Mouse (Mus musculus): ENCODE data around the gene Csmd2. TPM values are rescaled to one million over a fixed set of nuclear protein-coding genes. Genes with fewer than 3 reads are reported as not detected.
"Not testable (repeated sequence)": the region's sequence is repeated elsewhere in the genome, so short reads cannot be mapped to it uniquely, and the experiment has no call there.

The Csmd2 gene
- total RNA-seq, 1 experiment from 2014 or later: 0.59 TPM

DNA sequence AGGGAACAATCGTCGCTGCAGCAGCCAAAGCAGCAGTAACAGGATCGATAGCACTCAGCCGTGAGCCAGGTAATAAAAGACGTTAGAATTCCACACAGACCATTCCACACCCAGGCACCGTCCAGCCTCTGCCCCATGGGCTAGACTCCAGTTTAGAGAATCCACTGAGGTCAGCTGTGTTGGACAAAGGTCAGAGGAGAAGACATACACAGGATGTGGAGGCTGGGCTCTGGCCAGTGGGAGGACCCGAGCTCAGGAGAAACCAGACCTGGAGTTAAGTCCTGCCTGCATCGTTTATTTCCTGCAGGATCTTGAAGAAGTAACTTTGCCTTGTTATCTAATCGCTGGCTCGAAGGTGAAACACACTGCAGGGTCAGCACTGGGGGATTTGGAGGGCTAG is 519.2 kb downstream of the Csmd2 start:
- no peak for DNase-seq

GRCm38 (mm10) chr4:128509885-128510284 is 522.2 kb downstream of the Csmd2 start:
- DNase-seq: no peak

- peak; percentile 50 for DNase-seq
These were observed 526.8 kb downstream of the Csmd2 start for GRCm38 (mm10) chr4:128514496-128514895.

- peak; percentile 70 for DNase-seq
These were observed 533.6 kb downstream of the Csmd2 start for GRCm38 (mm10) chr4:128521276-128521675.

DNA sequence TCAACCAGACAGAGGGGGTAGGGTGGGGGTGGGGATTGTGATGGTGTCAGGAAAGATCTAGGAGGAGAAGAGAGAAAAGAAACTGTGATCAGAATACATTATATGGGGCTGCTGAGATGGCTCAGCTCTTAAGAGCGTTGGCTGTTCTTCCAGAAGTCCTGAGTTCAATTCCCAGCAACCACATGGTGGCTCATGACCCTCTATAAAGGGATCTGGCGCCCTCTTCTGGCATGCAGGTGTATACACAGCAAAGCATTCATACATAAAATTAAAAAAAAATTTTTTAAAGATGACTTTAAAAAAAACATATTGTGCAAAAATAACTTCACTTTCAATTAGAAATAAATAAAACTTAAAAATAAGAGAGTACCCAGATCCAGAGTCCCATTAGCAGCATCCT is 555.7 kb downstream of the Csmd2 start:
- DNase-seq: peak; percentile 66

GRCm38 (mm10) chr4:128543956-128544486 is 556.4 kb downstream of the Csmd2 start:
- DNase-seq: not testable (repeated sequence)

GRCm38 (mm10) chr4:128550756-128551155 is 563.1 kb downstream of the Csmd2 start:
- DNase-seq: peak; percentile 65

DNA sequence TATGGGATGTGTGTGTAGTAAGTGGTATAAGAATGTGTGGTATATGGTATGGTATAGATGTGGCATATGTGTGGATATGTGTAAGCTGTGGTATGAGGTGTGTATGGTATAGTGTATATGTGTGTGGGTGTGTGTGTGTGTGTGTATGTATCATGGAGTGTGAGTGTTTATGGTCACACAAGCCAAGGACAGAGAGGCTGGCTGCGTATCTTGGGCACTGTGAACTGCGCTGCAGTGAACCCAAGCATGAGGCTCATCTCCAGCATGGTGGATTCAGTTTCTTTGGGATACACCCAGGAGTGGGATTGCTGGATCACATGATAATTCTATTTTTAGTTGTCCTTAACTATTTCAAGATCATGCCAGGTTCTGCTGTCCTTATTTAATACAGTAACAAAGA is 566.5 kb downstream of the Csmd2 start:
- DNase-seq: no peak

DNA sequence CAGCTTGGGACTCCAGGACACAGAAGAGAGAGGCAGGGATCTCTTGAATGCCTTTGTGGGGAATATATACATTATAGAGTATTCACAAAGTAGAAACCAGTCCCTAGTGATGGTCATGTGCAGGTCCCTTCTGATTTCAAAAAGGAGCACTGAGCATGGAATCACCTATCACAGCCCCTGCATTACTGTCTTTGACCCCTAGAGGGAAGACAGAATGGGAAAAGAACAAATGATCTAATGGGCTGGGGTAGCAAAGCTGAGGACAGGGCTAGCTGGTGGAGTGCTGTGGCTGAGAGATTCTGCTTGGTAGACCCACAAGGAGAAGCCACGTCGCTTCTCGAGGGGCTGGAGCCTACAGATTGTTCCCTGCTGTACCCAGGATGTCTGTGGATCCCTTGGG is 572.7 kb downstream of the Csmd2 start:
- DNase-seq: no peak

DNA sequence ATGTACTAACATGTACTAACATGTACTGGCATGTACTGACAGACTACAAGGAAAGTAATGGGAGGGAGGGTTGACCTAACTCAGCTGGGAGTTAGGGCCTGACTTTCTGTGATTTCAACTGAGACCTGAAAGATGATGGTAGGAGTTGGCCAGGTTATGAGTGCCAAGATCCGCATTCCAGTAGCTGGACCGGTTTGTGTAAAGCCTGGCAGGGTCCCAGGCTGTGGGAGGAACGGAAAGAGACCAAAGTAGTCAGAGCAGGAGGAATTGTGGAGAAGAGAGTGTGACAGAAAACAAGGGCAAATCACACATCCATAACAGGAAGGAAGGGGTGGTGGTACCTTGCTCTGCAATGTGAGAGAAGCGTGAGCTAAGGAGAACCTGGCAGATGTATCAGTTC is 588.2 kb downstream of the Csmd2 start:
- DNase-seq: no peak

DNA sequence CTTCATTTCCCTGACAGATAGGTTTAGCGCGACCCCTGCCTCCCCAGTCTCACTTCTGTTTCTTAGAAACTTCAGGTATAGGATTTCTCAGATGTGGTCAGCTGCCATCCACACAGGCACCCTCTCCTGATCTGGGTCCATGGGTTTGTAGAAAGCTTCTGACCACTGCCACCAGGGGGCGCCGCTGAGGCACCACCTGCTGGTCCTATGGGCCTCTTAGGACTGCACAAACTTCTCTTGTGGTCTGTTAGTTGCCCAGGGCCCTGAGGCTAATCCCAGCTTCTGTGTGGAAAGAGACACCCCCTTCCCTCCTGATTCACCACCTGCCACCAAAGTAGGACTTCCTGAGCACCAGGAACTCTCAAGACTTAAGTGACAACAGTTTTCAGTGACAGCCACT is 591.5 kb downstream of the Csmd2 start:
- peak; percentile 52 for DNase-seq

GRCm38 (mm10) chr4:128593286-128593685 is 605.6 kb downstream of the Csmd2 start:
- no peak for DNase-seq

GRCm38 (mm10) chr4:128594062-128594461 is 606.4 kb downstream of the Csmd2 start:
- DNase-seq: no peak

- no peak for DNase-seq
These were observed 610.3 kb downstream of the Csmd2 start for GRCm38 (mm10) chr4:128597801-128598560.

DNA sequence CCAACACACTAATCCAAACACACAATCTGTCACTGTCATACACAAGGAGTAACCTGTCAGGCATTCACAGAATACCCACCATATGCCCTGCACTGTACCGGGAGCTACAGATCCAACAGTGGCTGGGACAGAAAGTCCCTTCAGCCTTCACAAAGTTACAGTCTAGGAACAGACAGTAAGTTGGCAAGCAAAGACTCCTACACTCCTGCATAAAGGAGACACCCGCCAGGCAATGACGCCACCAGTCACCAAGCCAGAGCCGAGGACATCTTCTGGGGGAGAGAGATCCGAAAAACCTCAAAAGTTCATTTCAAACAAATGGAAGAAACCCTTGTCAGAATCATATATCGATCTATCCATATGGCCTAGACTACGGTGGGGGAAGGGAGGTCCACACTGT is 618.9 kb downstream of the Csmd2 start:
- DNase-seq: peak; percentile 56

GRCm38 (mm10) chr4:128607661-128608060 is 620.0 kb downstream of the Csmd2 start:
- DNase-seq: no peak

DNA sequence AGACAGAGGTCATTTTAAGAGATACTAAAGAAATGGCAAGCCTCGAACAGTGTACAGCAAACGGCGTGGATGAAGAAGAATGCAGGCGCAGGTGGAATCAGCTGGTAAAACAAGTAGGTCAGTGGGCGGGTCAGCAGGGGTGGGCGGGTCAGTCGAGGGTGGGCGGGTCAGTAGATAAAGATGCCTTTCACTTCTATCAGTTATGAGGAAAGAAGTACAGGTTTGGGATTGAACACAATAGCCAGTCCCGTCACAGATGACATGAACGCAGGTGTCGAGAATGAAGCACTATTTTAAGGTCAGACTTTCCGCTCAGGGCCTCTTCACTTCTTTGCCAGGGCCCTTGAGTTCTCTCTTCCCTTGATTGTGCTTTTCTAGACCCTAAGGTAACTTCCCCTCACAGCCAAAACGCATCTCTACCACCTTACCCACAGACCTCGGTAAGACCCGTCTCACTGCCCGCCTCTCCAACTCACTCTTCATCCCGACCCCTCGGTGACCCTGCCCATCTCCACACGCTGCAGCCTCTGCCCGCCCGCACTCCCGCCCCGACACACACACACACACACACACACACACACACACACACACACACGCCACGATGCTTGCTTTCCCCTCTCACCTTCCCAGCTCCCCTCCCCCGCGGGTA is 621.7 kb downstream of the Csmd2 start:
- DNase-seq: peak; percentile 32

GRCm38 (mm10) chr4:128609925-128610402 is 622.3 kb downstream of the Csmd2 start, which contains the start of gene Zscan20:
Gene Zscan20, minus strand, starts transcription at chr4:128610098.
- DNase-seq: peak; percentile 97

DNA sequence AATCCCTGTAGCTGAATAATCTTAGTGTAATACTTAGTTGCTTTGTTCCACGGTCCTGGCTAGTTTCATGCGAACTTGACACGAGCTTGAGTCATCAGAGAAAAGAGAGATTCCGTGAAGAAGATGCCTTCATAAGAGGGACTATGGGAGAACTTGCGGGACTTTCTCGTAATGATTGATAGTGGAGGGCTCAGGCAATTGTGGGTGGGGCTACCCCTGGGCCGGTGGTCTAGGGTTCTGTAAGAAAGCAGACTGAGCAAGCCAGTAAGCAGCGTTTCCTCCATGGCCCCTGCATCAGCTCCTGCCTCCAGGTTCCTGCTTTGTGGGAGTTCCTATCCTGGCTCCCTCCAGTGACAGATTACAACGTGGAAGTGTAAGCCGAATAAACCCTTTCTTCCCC is 623.0 kb downstream of the Csmd2 start:
- peak; percentile 20 for DNase-seq

DNA sequence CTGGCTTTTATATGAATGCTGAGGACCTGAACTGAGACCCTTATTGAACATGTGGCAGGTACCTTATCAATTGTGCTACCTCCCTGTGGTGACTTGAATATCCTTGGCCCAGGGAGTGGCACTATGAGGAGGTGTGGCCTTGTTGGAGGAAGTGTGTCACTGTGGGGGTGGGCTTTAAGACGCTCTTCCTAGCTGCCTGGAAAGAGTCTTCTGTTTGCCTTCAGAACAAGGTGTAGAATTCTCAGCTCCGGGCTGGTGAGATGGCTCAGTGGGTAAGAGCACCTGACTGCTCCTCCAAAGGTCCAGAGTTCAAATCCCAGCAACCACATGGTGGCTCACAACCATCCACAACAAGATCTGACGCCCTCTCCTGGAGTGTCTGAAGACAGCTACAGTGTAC is 624.1 kb downstream of the Csmd2 start:
- DNase-seq: not testable (repeated sequence)

DNA sequence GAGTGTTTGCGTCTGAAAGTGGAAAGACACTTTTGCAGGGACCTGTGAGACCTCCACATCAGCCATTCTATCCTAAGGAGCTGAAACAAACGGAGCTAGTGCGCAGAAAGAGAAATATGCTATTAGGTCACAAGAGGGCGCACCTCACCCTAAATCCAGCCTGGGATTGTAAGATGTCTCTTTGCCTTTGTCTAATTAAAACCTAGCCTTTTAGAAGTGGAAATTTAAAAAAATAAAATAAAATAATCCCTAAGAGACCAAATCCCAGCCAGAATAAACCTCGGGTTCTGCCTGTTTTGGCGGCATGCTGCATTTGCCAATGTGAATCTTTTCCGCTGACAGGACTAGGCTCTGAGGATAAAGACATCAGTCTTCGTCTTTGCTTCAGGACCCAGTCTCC is 625.7 kb downstream of the Csmd2 start:
- peak; percentile 43 for DNase-seq

DNA sequence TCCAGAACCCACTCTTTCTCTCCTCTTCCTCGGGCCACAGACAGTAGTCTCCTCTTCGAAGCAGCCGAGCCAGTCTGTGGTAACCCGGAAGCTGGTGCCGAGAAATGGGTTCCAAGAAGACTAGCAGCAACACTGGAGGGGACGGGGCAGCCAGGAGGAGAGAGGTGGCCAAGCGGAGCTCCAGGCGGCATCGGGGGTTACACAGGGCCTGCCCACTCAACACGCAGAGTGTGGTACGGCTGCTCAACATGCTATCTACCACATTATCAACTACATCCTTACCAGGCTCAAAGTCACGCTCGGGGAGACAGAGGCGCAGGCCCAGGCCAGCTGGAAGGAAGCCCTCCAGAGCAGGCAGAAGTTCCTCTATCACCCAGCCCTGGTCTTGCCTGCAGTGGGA is 628.1 kb downstream of the Csmd2 start:
- DNase-seq: no peak
